Mouse (Mus musculus) myocyte (in vitro differentiated cells): ENCODE measurements at regions not wholly inside any gene's neighbourhood (a gene's known extent, or its start where the extent isn't known, plus 50 kb on each side); places are given as distances from the start of the nearest gene placed in this dataset.
A peak's percentile ranks its signal among the peaks of the same experiment; 100 is the strongest.

ENCODE experiments used
- H3K27me3 ChIP-seq: one replicate; pipeline ENCODE4 v1.6.1; 2011; ENCODE audit not compliant: control insufficient read depth, insufficient read depth, insufficient read length
- H3K36me3 ChIP-seq: one replicate; pipeline ENCODE4 v1.6.1; 2011; ENCODE audit not compliant: control insufficient read depth, insufficient read depth
- H3K4me2 ChIP-seq: one replicate; pipeline ENCODE4 v1.6.1; 2011; ENCODE audit warnings: low read depth, control low read depth
- H3K4me3 ChIP-seq: one replicate; pipeline ENCODE4 v1.5.1; 2011; ENCODE audit warnings: mild to moderate bottlenecking, control low read depth, moderate library complexity
- H3K79me2 ChIP-seq: one replicate; pipeline ENCODE4 v1.6.1; 2011; ENCODE audit not compliant: control insufficient read depth, insufficient read depth
- H3ac ChIP-seq: one replicate; pipeline ENCODE4 v1.6.1; 2011; ENCODE audit not compliant: control insufficient read depth, insufficient read length
- CEBPB ChIP-seq: IDR thresholded peaks from 2 replicates; pipeline ENCODE4 v1.6.1; 2011; ENCODE audit warnings: mild to moderate bottlenecking, moderate library complexity; ENCODE audit not compliant: poor library complexity, insufficient read depth, severe bottlenecking
- MAX ChIP-seq: IDR thresholded peaks from one replicate; pipeline ENCODE4 v1.6.1; 2011; ENCODE audit warnings: low read depth, mild to moderate bottlenecking, control low read depth
- MYOD1 ChIP-seq, 3 experiments: IDR thresholded peaks; one replicate each; pipeline ENCODE4 v1.6.1; 2011; ENCODE audit warnings: control low read depth in 2 of 3, low read depth in 2 of 3, mild to moderate bottlenecking in 2 of 3, moderate library complexity in 1 of 3; ENCODE audit not compliant: insufficient read length in 2 of 3, control insufficient read depth in 1 of 3
- MYOG ChIP-seq, 3 experiments: IDR thresholded peaks; one replicate each; pipeline ENCODE4 v1.6.1; 2011; ENCODE audit warnings: control low read depth in 2 of 3, low read depth in 2 of 3, mild to moderate bottlenecking in 2 of 3; ENCODE audit not compliant: insufficient read length in 2 of 3, control insufficient read depth in 1 of 3, insufficient read depth in 1 of 3
- POLR2A ChIP-seq: IDR thresholded peaks from one replicate; pipeline ENCODE4 v1.6.1; 2011; ENCODE audit warnings: low read depth, mild to moderate bottlenecking, control low read depth, moderate library complexity; ENCODE audit not compliant: insufficient read length
- POLR2AphosphoS2 ChIP-seq: IDR thresholded peaks from one replicate; pipeline ENCODE4 v1.6.1; 2011; ENCODE audit warnings: low read depth, control low read depth; ENCODE audit not compliant: insufficient read length
- REST ChIP-seq: IDR thresholded peaks from one replicate; pipeline ENCODE4 v1.6.1; 2011; ENCODE audit warnings: mild to moderate bottlenecking, control low read depth, moderate library complexity; ENCODE audit not compliant: insufficient read depth, insufficient read length
- SRF ChIP-seq: IDR thresholded peaks from one replicate; pipeline ENCODE4 v1.6.1; 2011; ENCODE audit warnings: low read depth; ENCODE audit not compliant: control insufficient read depth, insufficient read length
- TCF12 ChIP-seq: IDR thresholded peaks from one replicate; pipeline ENCODE4 v1.6.1; 2011; ENCODE audit warnings: mild to moderate bottlenecking, control low read depth; ENCODE audit not compliant: poor library complexity, insufficient read depth, severe bottlenecking
- TCF3 ChIP-seq: IDR thresholded peaks from one replicate; pipeline ENCODE4 v1.6.1; 2011; ENCODE audit warnings: low read depth, control low read depth; ENCODE audit not compliant: insufficient read length
- USF1 ChIP-seq: IDR thresholded peaks from one replicate; pipeline ENCODE4 v1.6.1; 2011; ENCODE audit warnings: low read depth, mild to moderate bottlenecking, control low read depth, moderate library complexity

DNA sequence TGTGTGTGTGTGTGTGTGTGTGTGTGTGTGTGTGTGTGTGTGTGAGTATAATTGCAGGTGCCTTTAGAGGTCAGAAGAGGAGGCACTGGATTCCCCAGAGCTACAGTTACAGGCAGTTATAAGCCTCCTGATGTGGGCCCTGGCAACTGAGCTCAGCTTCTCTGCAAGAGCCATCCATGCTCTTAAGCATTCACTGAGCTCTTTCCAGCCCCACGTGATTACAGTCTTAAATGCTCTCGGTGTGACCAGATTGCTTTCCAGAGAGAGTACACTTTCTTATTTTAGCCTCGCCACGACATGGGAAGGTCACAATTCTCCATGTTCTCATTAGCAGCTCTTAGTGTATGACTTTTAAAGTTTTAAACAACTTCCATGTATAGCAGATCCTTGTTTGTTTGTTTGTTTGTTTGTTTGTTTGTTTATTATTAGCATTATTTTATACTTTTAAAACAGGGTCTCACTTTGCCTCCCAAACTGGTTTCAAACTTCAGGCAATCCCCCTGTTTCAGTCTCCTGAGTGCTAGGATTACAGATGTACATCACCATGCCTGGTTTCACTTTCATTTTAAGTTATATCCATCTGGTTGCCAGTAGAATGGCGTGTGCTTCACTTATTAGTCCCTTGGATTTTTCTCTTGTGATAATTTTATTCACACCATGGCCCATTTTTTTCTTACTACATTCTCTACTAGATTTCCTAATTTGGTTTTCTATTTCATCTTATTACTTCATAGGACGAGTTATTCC, 58.9 kb upstream of the Lifr start:
- H3K4me2 ChIP-seq: peak overlapping the region; percentile 53
- no peak overlapping the region for H3K4me3 ChIP-seq
- H3K79me2 ChIP-seq: no peaks in the 10 kb centered on the region
- no peaks in the 10 kb centered on the region for H3K36me3 ChIP-seq
- no peaks in the 10 kb centered on the region for H3K27me3 ChIP-seq
- TF ChIP-seq CEBPB: no peak
- TF ChIP-seq USF1: peak; percentile 82
- TF ChIP-seq SRF: no peak
- TF ChIP-seq REST: no peak
- no peak for TF ChIP-seq MAX
- H3ac ChIP-seq: no peak overlapping the region

GRCm38 (mm10) chr15:7037475-7037874, 52.9 kb upstream of the Lifr start:
- TF ChIP-seq MAX (no peak), POLR2AphosphoS2 (no peak), MYOD1 (IDR thresholded peaks at IDR 0.05; ENCODE audit: control insufficient read depth in 1 of 3, insufficient read length in 2 of 3, low read depth in 2 of 3) (no peak), REST (no peak), TCF12 (no peak), POLR2A (no peak)
- H3K4me2 ChIP-seq: no peak overlapping the region
- no peaks in the 10 kb centered on the region for H3K27me3 ChIP-seq

GRCm38 (mm10) chr15:7039119-7039518, 51.3 kb upstream of the Lifr start:
- H3K27me3 ChIP-seq: no peaks in the 10 kb centered on the region
- no peak overlapping the region for H3K4me2 ChIP-seq
- TF ChIP-seq MAX: no peak
- TF ChIP-seq MYOD1 (IDR thresholded peaks at IDR 0.05; ENCODE audit: control insufficient read depth in 1 of 3, insufficient read length in 2 of 3, low read depth in 2 of 3): no peak
- TF ChIP-seq TCF3: no peak
- TF ChIP-seq TCF12: no peak
- no peak for TF ChIP-seq USF1
- TF ChIP-seq REST: no peak
- no peak for TF ChIP-seq POLR2A
- no peak overlapping the region for H3ac ChIP-seq
- H3K4me3 ChIP-seq: no peak overlapping the region
- no peaks in the 10 kb centered on the region for H3K36me3 ChIP-seq
- H3K79me2 ChIP-seq: no peaks in the 10 kb centered on the region

More at GRCm38 (mm10) chr15:7037475-7037874, 52.9 kb upstream of the Lifr start:
- H3K4me3 ChIP-seq: no peak overlapping the region
- H3ac ChIP-seq: no peak overlapping the region
- H3K36me3 ChIP-seq: no peaks in the 10 kb centered on the region
- no peaks in the 10 kb centered on the region for H3K79me2 ChIP-seq

GRCm38 (mm10) chr15:7039825-7040224, 50.6 kb upstream of the Lifr start:
- Histone ChIP-seq H3K36me3 (no peaks in the 10 kb centered on the region), H3ac (no peak overlapping the region), H3K4me3 (no peak overlapping the region), H3K4me2 (no peak overlapping the region), H3K79me2 (no peaks in the 10 kb centered on the region), H3K27me3 (no peaks in the 10 kb centered on the region)
- TF ChIP-seq TCF12: no peak
- TF ChIP-seq POLR2A: no peak
- TF ChIP-seq POLR2AphosphoS2: no peak
- no peak for TF ChIP-seq SRF
- TF ChIP-seq MYOG (IDR thresholded peaks at IDR 0.05; ENCODE audit: control insufficient read depth in 1 of 3, insufficient read depth in 1 of 3, insufficient read length in 2 of 3, low read depth in 2 of 3): no peak
- TF ChIP-seq REST: no peak
- TF ChIP-seq CEBPB: no peak
- no peak for TF ChIP-seq TCF3
- TF ChIP-seq MYOD1 (IDR thresholded peaks at IDR 0.05; ENCODE audit: control insufficient read depth in 1 of 3, insufficient read length in 2 of 3, low read depth in 2 of 3): no peak
